Mouse (Mus musculus): ENCODE results near the gene Hmgcll1.
A peak's percentile ranks its signal among the peaks of the same experiment; 100 is the strongest.
"Not testable (repeated sequence)": the region's sequence is repeated elsewhere in the genome, so short reads cannot be mapped to it uniquely, and the experiment has no call there.

Gene Hmgcll1

DNA sequence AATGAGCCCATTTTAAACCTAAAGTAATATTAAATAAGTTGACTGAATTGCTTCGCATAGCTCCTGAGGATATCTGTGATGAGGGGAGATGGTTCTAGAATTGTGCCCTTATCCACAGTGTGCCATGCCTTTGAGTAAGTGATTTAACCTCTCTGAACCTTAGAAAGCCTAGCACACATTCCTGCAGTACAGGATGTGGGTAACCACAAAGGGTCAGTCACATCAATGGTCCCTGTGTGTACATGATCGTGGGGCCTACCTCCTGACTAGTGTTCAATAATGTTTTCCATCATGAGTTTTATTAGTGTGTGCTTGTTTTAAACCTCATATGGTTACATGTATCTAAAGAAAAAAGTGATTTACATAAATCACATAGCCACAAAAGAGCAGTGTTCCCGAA is 46.3 kb downstream of the Hmgcll1 start:
- no peak for DNase-seq (ENCODE audit: low read depth, low spot score)

GRCm38 (mm10) chr9:76061492-76061891 is 46.8 kb downstream of the Hmgcll1 start:
- DNase-seq (ENCODE audit: low read depth, low spot score): no peak

DNA sequence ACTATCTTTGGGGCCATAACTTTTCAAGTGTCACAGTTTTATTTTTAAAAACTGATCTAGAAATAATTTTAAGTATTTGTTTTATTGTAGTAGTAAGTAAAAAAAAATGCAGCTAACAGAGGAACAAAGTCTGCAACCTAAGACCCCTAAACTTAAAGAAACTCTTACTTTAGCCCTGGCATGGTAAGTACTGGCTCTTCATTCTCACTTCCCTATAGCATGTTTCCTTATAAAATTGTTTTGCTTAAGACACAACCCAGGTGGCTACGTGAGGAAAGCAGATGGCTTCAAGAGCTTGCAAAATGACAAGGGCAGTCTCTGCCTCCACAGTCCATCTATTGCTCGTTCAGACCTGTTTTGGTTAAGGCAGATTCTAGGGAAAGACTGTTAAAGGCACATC is 49.5 kb downstream of the Hmgcll1 start:
- DNase-seq (ENCODE audit: low read depth, low spot score): no peak

DNA sequence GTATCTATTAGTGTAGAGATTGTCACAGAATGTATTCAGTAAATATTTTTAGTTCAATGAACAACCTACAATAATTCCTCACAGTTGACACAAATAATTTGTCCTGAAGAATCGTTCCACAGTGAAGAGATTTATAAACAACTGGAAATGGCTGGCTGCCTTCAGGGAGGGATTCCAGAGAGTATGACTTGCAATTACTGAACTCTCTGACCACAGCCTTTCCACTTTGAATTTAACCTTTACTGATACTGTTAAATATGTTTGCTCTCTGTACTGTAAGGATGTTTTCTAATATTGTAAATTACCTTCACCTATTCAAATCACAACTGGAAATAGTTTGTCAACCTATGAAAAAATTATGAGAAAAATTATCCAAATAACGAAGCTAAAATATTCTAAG is 76.9 kb downstream of the Hmgcll1 start:
- no peak for DNase-seq (ENCODE audit: low read depth, low spot score)

- no peak for DNase-seq (ENCODE audit: low read depth, low spot score)
These were observed 82.6 kb downstream of the Hmgcll1 start for GRCm38 (mm10) chr9:76097221-76097620.

GRCm38 (mm10) chr9:76099981-76100380 is 85.3 kb downstream of the Hmgcll1 start:
- DNase-seq (ENCODE audit: low read depth, low spot score): no peak

GRCm38 (mm10) chr9:76104416-76104815 is 89.8 kb downstream of the Hmgcll1 start:
- not testable (repeated sequence) for DNase-seq (ENCODE audit: low read depth, low spot score)

DNA sequence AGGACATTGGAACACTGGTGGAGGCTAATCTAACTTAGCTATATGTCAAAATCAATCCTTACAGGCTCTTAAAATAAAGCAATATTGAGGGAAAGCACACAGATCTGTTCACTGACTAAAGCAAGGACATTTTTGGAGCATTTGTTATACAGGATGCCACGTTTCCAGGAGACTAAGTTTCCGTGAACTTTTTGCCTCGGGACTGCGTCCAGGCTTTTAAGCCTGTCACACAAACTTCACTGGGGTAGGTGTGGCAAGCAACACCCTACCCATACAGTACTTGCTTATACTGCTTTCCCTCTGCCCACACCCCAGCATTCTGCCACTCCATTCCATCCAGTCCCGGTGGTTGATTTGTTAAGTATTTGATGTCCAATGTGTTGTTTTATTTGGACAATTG is 90.2 kb downstream of the Hmgcll1 start:
- no peak for DNase-seq (ENCODE audit: low read depth, low spot score)

GRCm38 (mm10) chr9:76122888-76123287 is 108.2 kb downstream of the Hmgcll1 start:
- peak; percentile 57 for DNase-seq (ENCODE audit: low read depth, low spot score)

DNA sequence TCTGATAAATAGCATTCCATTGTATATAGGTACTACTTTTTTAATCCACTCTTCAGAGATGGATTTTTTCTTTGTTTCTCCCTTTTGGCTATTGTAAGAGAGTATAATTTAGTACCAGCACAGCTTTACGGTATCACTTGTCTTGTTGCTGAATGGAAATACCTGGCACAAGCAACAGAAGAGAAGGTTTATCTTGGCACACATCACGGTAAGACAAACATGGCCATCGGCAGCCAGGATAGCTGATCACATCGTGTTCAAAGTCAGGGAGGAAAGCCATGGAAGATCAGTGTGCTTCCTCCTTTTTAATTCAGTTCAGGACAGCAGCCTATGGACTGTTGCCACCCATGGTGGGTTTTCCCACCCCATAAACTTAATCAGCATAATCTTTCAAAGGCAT is 109.6 kb downstream of the Hmgcll1 start:
- DNase-seq (ENCODE audit: low read depth, low spot score): no peak

- DNase-seq (ENCODE audit: low read depth, low spot score): no peak
These were observed 114.7 kb downstream of the Hmgcll1 start for GRCm38 (mm10) chr9:76129353-76129752.

DNA sequence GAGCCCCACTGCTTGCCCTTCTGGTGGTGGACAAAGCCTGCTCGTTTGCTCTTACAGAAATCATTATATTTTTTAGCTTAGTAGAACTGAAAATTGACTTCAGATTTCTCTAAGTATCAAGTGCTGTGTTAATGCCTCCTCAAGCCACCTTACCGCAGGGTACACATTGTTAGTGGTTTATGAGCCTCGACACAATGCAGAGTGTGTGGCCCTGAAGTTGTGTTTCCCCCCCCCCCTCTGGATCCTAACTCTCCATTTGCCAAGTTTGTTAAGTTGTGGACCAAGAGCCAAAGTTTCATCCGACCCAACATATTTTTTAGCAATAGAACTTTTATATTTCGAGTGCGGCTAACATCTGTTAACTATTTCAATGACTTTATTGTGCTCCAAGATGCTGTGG is 119.4 kb downstream of the Hmgcll1 start:
- no peak for DNase-seq (ENCODE audit: low read depth, low spot score)

GRCm38 (mm10) chr9:76138378-76139109 is 123.9 kb downstream of the Hmgcll1 start:
- no peak for DNase-seq (ENCODE audit: low read depth, low spot score)

DNA sequence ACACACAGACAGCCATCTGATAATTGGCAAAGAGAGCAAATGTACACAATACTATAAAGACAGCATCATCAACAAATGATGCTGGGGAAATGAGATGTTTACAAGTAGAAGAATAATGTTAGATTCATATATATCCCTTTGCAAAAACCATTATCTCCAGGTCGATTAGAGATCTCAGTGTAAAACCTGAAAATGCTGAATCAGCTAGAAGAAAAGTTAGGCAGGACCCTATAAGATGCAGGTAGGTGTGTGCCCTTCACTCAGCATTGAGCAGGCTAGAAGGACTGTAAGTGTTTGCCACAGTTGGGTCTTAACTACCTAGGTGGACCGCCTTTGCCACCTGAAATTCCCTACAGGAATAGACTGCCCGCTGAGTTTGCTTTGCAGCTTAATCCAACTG is 130.9 kb downstream of the Hmgcll1 start:
- DNase-seq (ENCODE audit: low read depth, low spot score): no peak

GRCm38 (mm10) chr9:76162446-76162845 is 147.8 kb downstream of the Hmgcll1 start:
- DNase-seq (ENCODE audit: low read depth, low spot score): no peak

DNA sequence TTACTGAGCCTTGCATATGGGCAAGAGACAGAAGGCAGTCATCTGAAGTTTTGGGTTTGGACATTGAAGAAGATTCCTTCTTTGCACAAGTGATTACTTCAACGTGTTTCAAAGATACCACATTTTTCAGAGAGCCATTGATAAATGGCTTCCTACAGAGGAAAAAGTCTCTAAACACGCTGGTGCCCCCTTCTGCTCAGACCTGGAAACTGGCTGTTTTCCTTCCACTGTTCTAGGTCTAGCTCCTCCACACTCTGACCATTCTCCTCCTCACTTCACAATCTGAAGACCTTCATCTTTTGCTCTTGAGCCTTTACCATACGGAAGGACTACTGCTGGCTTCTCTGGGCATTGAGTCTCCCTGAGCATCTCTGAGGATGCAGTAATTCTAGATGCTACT is 153.7 kb downstream of the Hmgcll1 start:
- no peak for DNase-seq (ENCODE audit: low read depth, low spot score)

DNA sequence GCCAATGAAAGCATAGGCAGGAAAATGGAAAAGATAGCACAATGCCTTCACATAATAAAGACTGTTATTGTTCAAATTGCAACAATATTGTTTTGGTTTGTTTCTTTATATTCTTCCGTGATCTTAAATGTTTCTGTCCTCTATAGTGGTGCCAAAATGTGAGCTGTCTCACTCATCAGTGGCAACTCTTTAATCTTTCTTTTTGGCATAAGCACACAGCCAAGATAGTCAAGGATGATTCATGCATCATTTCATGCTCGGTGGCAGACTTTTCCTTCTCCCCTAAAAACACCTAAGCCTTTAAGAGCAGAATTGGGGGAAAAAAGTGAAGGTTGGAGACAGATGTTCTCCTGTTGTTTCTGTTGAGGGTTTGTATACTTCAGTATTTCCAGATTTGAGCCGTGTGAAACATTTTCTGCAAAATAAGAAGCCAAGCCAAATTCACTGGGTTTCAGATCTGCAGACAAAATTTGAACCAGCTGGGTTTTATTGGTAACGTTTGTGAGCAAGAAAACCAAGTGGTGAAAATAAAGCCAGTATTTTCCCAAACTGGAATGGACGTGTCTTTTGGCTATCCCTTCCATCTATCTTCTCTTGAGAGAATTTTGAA is 158.1 kb downstream of the Hmgcll1 start:
- no peak for DNase-seq (ENCODE audit: low read depth, low spot score)

- DNase-seq (ENCODE audit: low read depth, low spot score): no peak
These were observed 164.6 kb downstream of the Hmgcll1 start for GRCm38 (mm10) chr9:76179221-76179620.
